Mouse (Mus musculus) kidney, postnatal 14 days (tissue): Measurements from ENCODE around the gene Sept9.

ENCODE experiments used
- DNase-seq: peaks from one replicate; pipeline ENCODE4 v3.0.0; 2022; ENCODE audit warnings: mixed read lengths

Sept9 gene

DNA sequence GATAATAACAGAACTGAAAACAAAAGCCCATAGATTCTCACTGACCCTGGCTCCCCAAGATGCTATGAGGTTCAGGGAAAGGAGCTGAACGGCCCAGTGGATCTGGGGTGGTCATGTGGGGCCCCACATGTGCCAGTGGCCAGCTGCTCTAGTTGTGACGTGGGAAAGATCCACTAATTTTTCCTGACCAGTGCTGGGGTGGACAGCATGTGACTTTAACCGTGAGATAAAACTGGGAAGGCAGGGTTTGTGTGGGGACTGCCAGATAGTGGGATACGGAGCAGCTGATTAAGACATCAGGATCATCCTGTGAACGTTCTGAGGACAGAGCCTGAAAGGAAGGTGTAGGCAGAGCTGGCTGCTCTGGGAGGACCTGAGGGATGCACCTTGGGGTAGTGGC, 48.1 kb downstream of the Sept9 start:
- DNase-seq: no peak

GRCm38 (mm10) chr11:117248734-117249248, 49.3 kb downstream of the Sept9 start:
- no peak for DNase-seq

DNA sequence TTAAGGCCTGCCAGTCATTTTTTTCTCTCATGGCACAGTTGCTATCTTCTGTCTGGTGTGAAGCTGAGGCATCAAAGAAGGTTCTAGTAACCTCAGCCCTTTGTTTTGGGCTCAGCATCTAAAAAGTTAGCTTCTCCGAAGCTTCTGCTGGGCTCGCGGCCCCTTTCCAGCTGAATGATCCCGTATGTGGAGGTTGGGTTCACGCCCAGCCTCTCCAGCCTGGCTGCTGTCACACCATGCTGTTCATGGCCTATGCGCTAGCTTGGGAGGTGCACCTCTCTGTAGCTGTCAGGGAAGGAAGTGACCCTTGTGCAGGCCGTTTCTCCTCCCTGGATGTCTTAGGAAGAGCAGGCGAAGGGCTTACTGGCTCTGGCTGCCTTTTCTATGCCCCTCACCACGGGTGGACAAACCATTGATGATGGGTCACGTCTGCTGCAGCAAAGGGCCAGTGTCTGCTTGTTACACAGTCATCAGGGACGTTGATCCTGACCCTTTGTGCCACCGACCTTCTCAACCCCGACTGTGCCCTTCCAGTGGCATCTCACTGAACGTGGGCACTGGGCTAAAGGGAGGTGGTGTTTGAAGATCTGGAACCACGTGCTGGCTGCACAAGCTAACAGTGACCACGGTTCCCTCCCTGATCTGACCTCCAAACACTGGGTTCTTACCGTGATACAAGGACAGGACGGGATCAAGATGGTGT, 50.0 kb downstream of the Sept9 start:
- no peak for DNase-seq

- DNase-seq: no peak
Measured at GRCm38 (mm10) chr11:117249985-117250928, 50.8 kb downstream of the Sept9 start.

DNA sequence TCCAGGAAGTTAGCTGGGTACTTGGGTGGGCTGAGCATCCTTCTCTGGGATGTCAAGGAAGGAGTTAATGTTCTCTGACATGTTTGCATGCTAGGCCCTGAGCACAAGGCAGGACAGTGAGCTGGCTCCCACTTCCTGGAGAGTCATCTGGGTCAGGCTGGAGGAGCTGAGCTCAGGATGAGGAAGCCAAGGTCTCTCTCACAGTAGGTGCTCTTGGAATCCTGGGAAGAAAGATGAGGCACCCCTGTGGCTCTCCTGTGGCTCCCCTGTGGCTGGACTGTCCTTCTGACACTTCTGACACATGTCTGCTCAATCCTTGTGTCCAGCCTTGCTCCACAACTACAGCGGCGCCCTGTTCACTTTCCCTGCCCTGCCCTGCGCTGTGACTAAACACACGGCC, 52.3 kb downstream of the Sept9 start:
- no peak for DNase-seq

DNA sequence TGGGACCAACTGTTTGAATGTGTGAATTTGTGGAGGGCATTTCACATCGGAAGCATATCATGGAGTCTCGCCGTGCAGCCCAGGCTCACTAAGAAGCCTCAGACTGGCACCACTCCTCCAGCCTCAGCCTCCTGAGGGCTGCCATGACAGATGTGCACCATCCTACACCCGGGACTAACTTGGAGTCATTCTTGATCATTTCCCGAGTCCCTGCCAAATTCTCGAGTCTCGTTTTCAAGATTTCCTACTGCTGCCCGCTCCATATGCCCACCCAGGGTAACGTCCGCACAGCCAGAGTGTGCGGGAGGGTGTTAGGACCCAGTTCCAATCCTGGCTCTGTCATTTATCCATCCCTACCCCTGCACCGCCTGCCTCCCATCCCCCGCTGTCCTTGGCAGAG, 53.4 kb downstream of the Sept9 start:
- no peak for DNase-seq

- DNase-seq: no peak
Measured at GRCm38 (mm10) chr11:117254161-117255107, 55.0 kb downstream of the Sept9 start.

DNA sequence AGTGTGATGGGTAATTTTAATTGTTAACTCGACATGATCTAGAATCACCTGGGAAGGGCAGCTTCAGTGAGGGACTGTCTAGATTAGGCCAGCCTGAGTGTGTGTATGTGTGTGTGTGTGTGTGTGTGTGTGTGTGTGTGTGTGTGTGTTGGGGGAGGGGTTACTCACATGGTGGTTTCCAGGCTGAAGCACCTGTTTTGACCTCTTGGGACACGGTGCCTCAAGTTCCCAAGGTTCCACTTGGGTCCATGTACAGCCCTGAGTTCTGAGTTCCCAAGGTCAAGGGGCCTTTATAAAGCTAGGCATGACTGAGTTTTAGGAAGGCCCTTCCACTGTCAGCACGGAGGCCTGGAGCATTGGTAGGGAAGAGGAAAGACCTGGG, 55.6 kb downstream of the Sept9 start:
- DNase-seq: no peak

GRCm38 (mm10) chr11:117256088-117256487, 56.6 kb downstream of the Sept9 start:
- peak; percentile 48 for DNase-seq

DNA sequence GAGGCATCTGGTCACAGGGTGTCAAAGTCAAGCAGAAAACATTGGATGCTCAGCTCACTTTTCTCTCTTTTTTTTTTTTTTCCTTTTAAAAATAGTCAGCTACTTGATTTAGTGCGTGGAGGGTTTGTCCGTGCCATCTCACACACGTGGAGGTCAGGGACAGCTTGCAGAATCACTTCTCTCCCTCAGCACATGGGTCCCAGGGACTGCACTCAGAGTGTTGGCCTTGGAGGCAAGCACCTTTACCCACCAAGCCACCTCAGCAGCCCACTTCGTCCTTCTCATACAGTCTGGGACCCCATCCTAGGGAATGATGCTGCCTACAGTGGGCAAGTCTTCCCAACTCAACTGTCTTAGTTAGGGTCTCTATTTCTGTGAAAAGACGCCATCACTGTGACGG, 57.4 kb downstream of the Sept9 start:
- DNase-seq: no peak

GRCm38 (mm10) chr11:117257266-117257665, 57.8 kb downstream of the Sept9 start:
- no peak for DNase-seq

DNA sequence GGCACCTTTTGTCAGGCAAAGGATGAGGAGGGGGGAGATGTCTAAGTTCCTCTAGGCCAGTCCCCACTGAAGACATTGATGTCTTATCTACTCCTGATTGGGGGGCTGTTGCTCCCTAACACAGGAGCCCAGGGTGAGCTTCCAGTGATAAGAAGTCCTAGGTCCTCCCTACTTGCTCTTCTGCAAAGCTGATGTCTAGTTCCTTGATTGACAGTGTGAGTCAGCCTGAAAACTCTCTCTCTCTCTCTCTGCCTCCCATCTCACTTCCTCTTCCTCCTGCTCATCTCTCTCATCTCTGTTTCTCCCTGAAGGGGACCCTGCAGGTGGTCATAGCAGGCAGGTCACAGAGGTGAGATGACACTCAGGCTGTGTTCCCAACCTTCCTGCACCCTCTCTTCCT, 58.4 kb downstream of the Sept9 start:
- DNase-seq: no peak

- DNase-seq: no peak
Measured at GRCm38 (mm10) chr11:117259178-117259960, 59.9 kb downstream of the Sept9 start.

DNA sequence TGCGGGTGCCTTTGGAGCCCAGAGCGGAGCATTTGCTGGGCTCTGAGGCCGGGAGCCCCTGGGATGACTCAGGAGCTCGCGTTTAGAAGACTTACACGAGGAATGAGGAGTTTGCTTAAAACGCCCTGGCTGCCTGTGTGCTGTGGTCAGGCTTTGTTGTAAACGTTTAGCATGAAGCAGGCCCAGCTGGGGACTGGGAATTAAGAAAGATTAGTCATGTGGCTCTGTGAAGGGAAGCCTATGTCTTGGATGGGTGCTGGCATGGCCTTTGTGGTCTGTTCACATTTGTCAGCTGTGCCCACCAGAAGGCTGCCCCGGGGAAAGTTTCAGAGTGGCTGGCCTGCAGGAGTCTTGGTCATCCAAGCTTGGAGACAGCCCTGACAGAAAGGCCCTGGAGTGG, 61.2 kb downstream of the Sept9 start:
- no peak for DNase-seq

DNA sequence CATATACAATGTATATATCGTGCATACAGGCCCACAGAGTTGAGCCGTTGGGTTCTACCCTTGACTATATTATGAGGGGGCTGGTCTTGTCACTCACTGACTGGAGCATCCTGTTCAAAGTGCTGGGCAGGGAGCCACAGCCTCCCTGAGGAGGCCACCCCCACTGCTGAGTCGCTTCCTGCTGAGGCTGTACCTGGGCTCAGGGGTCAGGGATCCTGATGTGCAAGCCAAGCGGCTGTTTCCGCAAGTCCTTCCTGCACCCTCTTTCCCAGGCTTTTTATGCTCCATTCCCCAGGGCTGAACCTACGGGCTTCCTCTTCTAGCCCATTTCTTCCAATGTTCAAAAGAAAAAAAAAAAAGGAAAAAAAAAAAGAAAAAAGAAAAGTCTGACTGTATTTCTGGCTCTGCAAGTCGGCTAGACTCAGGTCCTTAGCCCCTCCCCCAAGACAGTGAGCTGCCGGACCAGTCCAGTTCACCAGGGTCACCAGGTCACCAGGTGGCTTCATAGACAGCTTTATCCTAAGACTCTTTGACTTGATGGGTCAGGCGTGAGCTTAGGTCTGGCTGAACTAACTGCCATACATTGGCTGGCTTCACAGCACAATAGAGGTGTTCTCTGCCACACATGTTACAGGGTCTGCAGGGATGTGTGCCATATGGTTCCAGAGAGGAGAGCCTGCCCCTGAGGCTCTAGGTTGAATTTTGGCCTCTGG, 63.8 kb downstream of the Sept9 start:
- peak; percentile 86 for DNase-seq

DNA sequence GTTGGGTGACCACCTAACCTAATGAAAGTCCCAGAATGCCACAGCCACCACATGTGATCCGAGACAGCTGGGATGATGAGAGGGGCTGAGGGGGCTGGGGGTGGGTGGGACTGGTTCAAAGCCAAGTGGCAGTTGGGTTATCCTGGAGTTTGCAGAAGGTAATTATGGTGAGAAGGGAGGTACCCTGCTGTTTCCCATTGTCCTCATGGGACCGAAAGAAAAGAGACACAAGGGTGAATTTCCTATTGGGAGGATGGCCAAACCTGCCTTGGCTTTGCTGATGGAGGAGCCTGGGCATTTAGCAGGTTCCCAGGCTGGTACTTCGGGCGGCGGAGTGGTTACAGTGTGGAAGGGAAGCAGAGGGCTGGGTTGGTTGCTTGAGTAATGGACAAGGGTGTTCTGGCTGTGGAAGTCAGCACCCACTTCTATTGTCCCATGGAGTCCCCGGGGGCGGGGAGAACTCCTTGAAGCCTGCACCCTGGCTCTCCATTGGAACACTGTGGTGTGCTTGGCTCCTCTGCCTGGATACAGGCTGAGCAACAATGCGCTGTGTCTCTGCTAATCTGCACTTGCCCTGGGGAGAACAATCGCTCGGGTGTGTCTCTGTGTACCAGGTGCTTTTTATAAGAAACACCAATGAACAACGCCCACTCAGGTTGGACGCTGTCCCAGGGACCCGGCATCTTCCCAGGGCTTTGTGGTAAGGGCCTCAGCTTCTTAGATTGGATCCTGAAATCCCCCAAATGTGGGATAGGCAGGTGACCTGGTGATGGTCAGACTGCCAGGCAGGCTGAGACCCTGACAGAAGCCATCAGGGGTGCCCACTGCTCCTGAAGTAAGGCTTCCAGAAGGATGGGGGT, 64.9 kb downstream of the Sept9 start:
- no peak for DNase-seq

GRCm38 (mm10) chr11:117265270-117265980, 66.0 kb downstream of the Sept9 start:
- DNase-seq: peak; percentile 86

DNA sequence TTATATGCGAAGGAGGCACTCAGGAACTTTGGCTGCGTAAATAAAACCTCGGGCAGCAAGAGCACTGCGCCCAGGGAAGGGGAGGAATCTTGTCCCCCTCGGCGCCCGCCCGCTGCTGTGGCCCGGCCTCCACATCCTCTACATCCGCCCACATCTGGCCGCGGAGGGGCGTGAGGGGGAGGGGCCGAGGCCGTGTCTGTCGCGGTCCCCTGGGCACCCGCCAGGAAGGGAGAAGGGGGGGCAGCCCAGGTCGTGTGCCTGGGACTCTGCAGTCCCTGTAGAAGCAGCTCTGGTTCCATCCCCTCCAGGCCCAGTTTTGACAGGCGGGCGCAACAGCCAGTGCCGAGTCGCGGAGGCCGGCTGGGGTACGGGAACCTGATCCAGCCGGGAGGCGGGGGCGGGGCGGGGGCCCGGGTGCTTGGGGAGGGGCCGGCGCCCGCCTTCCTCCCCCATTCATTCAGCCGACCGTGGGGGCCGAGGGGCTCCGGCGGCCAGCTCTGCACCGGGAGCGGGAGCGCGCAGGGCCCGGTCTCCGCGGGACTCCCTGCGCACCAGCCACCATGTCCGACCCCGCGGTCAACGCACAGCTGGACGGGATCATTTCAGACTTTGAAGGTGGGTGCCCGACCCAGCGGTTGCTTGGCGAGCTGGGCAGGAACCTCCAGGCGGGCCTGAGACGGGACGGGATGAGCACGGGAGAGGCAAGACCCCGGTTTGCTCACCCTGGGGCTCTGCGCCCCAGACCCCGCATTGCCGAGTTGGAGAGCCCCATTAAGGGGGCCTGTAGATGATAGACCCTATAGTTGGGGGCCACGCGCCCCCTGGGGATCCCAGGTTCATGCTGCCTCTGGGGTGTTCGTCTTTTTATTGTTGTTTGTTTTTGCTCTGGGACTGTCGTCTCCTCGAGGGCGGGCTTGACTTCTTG, 66.8 kb downstream of the Sept9 start:
- peak; percentile 96 for DNase-seq
